Mouse (Mus musculus) liver, adult 2 months (tissue): Measurements from ENCODE around the gene Ttc27.

Experiments
- CTCF ChIP-seq: fragments of 200-500 bp; IDR thresholded peaks from 2 replicates; pipeline ENCODE4 v1.5.1; 2011; ENCODE audit warnings: low read depth, low read length, control low read depth
- POLR2A ChIP-seq: fragments of 200-500 bp; IDR thresholded peaks from 2 replicates; pipeline ENCODE4 v1.6.1; 2011; ENCODE audit warnings: low read length, control low read depth; ENCODE audit not compliant: insufficient read depth; ENCODE audit errors: extremely low read depth

DNA sequence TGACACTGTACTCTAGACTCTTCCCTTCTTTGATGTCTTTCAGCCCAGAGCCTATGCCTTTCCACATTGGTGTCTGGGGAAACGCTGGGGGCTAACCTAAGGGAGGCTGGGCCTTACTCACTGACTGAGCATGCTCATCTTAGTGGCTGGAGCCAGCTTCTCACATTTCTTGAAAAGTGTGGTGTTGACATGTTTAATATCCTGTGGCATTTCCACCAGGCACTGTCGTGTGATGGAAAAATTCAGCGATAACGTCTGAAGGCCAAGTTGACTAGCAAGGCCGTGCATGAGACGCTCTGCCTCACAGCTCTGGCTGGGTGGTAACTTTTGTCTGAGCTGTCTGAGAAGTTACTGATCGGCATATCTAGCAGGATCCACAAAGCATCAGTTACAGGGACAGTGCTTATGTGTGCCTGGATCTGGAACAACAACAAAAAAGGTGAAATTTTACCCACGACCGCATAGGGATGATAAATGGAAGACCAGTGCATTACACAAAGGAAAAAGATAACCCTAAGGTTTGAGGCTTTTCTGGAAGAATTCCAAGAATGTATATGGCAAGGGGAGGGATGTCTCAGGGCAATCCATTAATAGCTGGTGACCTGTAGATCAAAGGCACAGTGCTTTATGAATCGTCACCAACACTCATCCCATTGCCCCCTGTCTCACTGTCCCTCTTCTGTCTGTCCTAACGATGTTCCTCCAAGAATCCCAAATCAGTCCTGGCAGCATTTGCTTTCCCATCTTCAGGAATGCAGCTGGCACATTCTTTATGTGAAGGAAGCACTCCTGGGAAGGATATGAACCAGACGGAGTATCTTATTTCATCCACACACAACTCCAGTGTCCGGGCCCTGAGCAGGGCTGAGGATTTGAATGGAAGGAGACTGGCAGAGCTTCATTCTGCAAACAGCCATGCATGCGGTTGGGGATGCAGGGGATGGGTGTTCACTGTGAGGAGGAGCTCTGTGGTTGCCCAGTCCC lies 152.9 kb downstream of the Ttc27 start:
- TF ChIP-seq CTCF = no peak
- no peak for TF ChIP-seq POLR2A
